Mouse (Mus musculus): ENCODE measurements at regions not wholly inside any gene's neighbourhood (a gene's known extent, or its start where the extent isn't known, plus 50 kb on each side); places are given as distances from the start of the nearest gene placed in this dataset.

DNA sequence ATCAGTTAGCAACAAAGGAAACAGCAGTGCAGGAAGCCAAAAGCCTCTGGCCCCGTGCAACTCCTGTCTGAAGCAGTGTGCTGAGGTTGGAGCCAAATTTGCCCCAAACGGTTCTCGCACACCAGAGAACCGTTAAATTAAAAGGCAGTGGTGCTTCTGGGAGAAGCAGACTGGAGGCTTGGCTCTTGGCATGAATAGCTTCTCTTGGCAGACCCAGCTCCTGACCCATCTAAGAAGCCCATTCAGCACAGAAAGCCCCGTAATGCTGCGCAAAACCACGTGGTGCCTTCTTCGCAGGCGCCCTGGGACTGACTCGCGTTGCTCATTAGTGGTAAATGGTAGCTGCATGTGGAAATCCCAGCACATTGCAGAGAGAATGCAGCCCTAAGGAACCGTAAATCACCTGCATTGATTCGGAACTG lies 340.2 kb upstream of the Slc24a2 start:
- DNase-seq (ENCODE audit: low read depth, low spot score) = peak; percentile 36

DNA sequence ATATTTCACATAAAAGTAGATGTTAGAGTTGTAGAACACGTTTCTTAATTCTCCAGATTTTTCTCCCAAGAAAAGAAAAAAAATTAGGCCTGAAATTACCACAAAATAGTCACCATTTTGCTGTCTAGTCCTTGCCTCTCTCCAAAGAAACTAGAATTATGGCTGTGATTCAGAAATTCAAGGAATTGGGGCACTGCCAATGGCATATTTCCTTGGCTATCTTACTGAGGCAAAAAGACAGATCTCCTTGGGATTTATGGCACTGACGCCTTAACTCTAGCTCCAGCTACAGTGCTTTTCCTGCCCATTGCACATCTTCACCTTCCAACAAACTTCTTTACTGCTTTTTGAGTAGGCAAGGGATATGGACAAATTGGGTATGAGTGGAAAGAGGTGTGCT lies 336.3 kb upstream of the Slc24a2 start:
- no peak for DNase-seq (ENCODE audit: low read depth, low spot score)

DNA sequence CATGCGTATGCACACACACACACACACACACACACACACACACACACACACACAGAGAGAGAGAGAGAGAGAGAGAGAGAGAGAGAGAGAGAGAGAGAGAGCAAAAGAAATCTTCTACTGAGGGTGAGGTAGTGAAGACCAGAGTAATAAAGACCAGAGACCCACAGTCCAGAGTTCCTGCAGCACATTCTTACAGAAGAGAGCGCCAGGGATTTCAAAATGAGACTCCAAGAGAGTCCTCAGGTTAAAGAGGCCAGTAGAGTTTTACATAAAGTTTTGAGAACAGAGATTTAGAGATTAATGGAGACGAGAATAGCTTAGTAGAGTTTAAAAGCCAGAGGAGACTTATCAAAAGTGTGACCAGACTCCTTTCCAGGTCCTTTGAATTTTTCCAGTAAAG lies 324.6 kb upstream of the Slc24a2 start:
- no peak for DNase-seq (ENCODE audit: low read depth, low spot score)

Data from embryo, embryonic 11.5 days (tissue).